Mouse (Mus musculus) regulatory T cell (primary cell): ENCODE results near the gene Spata31d1b.

Experiments used
- in situ Hi-C: fragments of 300-600 bp; cut with MboI, MseI; formaldehyde crosslinking; loops from one replicate; pipeline ENCODE4 v1.15.1; 2025; ENCODE audit warnings: high pct_unique_total_duplicates

Spata31d1b gene

GRCm38 (mm10) chr13:59746711-59747110, 34.6 kb downstream of the Spata31d1b start, which contains the start of gene 1700014D04Rik:
Gene 1700014D04Rik (minus strand): TSS chr13:59746752.
- in situ Hi-C loops, result no loop called here

GRCm38 (mm10) chr13:59750310-59750709, 38.2 kb downstream of the Spata31d1b start:
- in situ Hi-C loops, result no loop called here

GRCm38 (mm10) chr13:59756906-59757305, 44.8 kb downstream of the Spata31d1b start:
- in situ Hi-C loops, result no loop called here

GRCm38 (mm10) chr13:59762791-59763190, 50.7 kb downstream of the Spata31d1b start:
- in situ Hi-C loops, result loop anchor here (10.0 kb wide), 1 partner anchor 1638 kb away; the partner anchor contains the start of gene Hnrnpa0

GRCm38 (mm10) chr13:59766786-59767515, 54.9 kb downstream of the Spata31d1b start:
- in situ Hi-C loops, result loop anchor here (10.0 kb wide), 1 partner anchor 1642 kb away; the partner anchor contains the start of gene Hnrnpa0

- in situ Hi-C loops, result loop anchor here (10.0 kb wide), 1 partner anchor 1644 kb away; the partner anchor contains the start of gene Hnrnpa0
Observed at GRCm38 (mm10) chr13:59768531-59768930, 56.4 kb downstream of the Spata31d1b start.
